Mouse (Mus musculus): ENCODE data around the gene Cldn10. TPM values are rescaled to one million over a fixed set of nuclear protein-coding genes. Genes with fewer than 3 reads are reported as not detected.
"Not testable (repeated sequence)": the region's sequence is repeated elsewhere in the genome, so short reads cannot be mapped to it uniquely, and the experiment has no call there.

Gene Cldn10
- 10 to 100 TPM; 29.1 to 30.0 TPM for total RNA-seq (2021)
- long read RNA-seq, experiment 1, transcript Cldn10-203 (5 exons, 2,128 nt): major isoform, 80 of 83 reads
- long read RNA-seq, experiment 1, partial matches to known transcripts: 1 of 83 reads
- long read RNA-seq, experiment 1, other reads (novel, unspliced or antisense): 2 of 83 reads
- long read RNA-seq, experiment 2, transcript Cldn10-203 (5 exons, 2,128 nt): major isoform, 66 of 68 reads
- long read RNA-seq, experiment 2, partial matches to known transcripts: 0 of 68 reads
- long read RNA-seq, experiment 2, other reads (novel, unspliced or antisense): 2 of 68 reads

DNA sequence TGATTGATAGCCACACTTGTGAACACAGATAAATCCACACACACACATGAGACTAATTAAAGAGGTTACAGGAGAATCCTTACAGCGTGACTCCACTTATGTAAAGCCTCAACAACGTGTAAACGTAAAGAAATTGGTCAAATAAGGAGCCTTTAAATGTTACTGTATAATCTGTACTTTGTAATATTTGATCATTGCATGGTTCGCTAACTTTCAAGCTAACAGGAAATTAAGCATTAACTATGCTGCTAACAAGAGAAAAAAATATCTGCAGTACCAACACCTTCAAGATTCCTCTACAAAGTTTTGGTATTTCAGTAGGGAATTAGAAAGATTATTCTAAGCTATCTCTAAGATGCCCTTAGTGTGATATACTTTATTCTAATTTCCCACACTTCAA lies at the start of gene Cldn10:
Gene Cldn10, plus strand, starts transcription at position 288 of the 400 bp plus-strand sequence.
- DNase-seq (ENCODE audit: low spot score in 2 of 2): no peak

GRCm38 (mm10) chr14:118741780-118742179 lies 45.9 kb upstream of the Cldn10 start:
- DNase-seq (ENCODE audit: low spot score in 2 of 2): no peak

GRCm38 (mm10) chr14:118742862-118743261 lies 44.8 kb upstream of the Cldn10 start:
- no peak for DNase-seq (ENCODE audit: low spot score in 2 of 2)

GRCm38 (mm10) chr14:118749068-118749467 lies 38.6 kb upstream of the Cldn10 start:
- no peak for DNase-seq (ENCODE audit: low spot score in 2 of 2)

DNA sequence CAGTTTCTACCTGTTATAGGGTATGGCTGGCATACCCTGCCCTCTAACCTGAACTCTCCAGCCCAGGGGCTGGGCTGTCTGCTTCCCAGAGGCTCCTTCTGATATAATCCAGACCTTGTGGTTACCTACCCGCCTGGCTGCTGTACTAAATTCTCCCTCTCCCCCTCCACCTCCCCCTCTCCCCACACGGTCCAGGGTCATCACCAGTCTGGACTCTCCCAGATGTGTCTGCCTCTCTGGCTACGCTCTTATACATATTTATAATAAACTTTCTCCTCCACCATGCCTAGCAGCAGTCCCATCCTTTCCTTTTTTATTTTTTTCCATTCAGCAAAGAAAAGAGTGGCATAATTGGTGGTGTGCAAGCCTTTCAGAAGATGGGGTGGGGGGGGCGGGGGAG lies 38.0 kb upstream of the Cldn10 start:
- peak in 1 of 2 experiments; percentile 0 for DNase-seq (ENCODE audit: low spot score in 2 of 2)

DNA sequence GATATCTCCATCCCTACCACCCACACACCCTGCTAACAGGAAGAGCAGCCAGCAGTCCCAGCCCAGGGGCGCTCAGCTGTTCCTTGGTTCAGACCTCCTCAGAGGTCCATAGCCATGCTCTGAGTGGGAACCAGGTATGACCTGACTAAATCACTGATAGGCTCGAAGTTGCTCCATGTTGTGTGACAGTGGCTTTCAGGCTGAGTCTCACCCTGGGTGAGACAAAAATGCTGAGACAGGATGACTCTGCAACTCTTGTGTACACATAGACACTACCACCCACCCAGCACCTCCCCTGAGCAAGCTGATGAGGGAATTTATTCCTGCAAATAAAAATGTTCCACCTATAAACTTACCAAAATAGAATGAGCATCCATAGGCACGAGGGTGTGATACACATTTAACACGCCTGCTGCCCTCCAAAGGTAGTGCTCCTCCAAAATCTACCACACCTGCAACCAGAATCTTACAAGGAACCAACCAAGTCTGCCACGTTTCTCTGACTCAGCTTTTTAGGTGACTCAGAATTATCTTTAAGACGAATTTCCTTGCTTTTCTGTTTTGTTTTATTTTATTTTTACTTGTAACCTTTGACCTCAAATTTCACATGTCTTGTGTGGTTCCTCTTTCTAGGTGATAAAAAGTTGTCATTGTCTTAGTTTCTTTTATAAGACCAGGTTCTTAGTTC lies 37.1 kb upstream of the Cldn10 start:
- peak; percentile 24 to 43 for DNase-seq (ENCODE audit: low spot score in 2 of 2)

GRCm38 (mm10) chr14:118751193-118751753 lies 36.4 kb upstream of the Cldn10 start:
- no peak for DNase-seq (ENCODE audit: low spot score in 2 of 2)

- DNase-seq (ENCODE audit: low spot score in 2 of 2): peak; percentile 17 to 18
Measured at GRCm38 (mm10) chr14:118756015-118756414, 31.7 kb upstream of the Cldn10 start.

- DNase-seq (ENCODE audit: low spot score in 2 of 2): no peak
Measured at GRCm38 (mm10) chr14:118756566-118756965, 31.1 kb upstream of the Cldn10 start.

DNA sequence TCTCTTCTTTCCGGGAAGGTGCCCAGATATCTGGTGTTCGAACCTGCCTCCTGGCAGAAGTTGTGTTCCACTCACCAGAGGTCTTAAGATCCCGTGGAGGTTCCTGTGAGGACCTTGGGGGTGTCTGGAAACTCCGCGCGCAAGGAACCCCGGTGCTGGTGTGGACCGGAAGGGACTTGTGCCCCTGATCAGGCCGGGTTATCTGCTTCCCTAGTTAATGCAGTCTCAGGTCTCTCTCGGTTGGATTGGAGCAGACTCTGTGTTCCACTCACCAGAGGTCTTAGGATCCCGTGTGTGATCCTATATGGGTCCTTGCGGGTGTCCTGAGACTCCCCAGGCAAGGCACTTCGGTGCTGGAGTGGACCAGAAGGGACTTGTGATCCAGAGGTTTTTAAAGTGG lies 24.3 kb upstream of the Cldn10 start:
- DNase-seq (ENCODE audit: low spot score in 2 of 2): not testable (repeated sequence)

- DNase-seq (ENCODE audit: low spot score in 2 of 2): no peak
Measured at GRCm38 (mm10) chr14:118763917-118764495, 23.7 kb upstream of the Cldn10 start.

DNA sequence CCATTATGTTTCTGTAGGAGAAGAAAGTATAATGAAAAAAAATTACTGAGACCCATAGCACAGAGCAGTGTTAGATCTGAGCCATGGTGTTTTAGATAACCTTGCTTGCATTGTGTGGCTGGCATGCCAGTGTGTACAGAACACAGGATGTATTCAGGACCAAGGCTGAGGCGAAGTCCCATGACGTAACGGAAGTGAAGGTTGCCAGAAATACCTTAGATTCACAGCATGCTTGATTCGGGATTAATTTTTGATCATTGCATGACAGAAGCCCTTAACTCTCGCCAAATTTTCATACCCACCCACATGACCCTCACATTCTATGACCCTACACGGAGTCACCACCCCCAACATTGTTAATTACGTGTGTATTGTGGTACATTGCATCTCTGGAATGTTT lies 22.4 kb upstream of the Cldn10 start:
- DNase-seq (ENCODE audit: low spot score in 2 of 2): no peak

DNA sequence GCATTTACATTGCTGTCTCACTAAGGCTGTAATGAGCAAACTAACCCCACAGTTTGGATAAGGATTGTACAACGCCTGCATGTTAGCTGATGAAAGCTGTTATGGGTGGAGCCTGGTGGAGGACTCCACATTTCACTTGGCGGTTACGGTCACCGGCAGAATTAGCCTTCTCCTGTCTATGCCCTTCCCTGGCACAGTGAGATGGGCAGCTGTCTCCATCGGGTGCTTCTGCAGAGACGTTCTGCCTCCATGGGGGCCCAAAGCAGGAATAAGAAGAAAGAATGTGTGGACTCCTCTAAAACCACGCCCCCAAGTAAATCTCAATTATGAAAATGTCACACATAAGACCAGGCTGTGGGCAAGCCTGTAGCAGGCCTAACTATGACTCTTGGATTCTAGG lies 21.8 kb upstream of the Cldn10 start:
- no peak for DNase-seq (ENCODE audit: low spot score in 2 of 2)

- DNase-seq (ENCODE audit: low spot score in 2 of 2): no peak
Measured at GRCm38 (mm10) chr14:118766368-118766767, 21.3 kb upstream of the Cldn10 start.

- DNase-seq (ENCODE audit: low spot score in 2 of 2): peak; percentile 75 to 78
Measured at GRCm38 (mm10) chr14:118767673-118768353, 19.9 kb upstream of the Cldn10 start.

DNA sequence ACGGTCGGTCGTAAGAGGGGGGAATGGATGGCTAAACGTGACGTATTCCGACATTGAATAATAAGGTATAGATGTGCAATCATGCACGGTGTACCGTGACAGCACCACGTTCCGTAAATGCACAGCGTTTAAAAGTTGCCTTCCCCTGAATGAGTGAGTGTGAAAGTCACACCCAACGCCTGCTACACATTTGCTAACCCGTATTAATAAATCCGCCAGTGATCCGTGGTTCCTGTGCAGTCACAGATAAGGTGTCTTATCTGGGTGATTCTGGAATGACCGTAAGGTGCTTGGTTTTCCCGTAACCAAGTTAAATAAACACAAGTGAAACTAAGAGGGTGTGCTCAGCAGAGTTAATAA lies 19.4 kb upstream of the Cldn10 start:
- DNase-seq (ENCODE audit: low spot score in 2 of 2): no peak

- DNase-seq (ENCODE audit: low spot score in 2 of 2): no peak
Measured at GRCm38 (mm10) chr14:118773668-118774067, 14.0 kb upstream of the Cldn10 start.

DNA sequence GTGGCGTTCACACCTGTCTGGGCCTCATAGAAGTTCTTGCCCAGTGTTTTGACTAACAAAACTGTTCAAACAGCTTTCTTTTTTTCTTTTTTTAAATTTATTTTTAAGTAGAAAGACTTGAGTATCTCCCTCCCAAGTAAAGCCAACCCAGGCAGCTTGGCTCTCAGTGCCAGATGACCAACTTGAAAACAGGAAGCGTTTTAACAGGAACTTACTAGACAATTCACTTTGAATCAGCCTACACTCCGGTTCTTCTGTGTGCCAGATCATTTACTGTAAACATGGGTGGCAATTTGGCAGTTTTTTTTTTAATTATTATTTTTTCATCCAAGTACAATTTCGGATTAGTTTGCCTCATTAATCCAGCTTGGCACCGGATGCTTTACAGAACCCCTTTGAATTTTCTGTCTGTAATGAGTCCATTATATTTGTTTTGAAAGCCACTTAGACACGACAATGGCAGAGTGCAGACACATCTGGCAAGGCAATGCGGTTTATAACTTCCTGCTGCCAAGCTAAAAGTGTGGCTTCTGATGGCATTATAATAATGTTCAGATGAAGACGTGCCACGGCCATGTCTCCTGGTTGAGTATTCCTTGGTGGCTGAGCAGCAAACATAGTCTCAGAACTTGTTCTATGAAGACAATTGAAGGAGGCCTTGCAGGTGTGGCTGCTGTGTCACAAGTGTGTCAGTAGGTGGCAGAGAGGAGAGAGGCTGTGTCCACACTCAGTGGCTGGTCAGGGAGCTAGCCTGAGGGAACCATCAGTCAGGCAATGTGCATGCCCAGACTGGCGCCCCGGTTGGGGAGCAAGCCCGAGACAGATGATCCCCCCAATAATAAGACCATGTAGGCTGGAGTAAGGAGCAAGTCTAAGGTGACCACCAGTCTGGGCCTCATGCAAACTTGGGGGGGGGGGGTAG lies 12.9 kb upstream of the Cldn10 start:
- no peak for DNase-seq (ENCODE audit: low spot score in 2 of 2)

DNA sequence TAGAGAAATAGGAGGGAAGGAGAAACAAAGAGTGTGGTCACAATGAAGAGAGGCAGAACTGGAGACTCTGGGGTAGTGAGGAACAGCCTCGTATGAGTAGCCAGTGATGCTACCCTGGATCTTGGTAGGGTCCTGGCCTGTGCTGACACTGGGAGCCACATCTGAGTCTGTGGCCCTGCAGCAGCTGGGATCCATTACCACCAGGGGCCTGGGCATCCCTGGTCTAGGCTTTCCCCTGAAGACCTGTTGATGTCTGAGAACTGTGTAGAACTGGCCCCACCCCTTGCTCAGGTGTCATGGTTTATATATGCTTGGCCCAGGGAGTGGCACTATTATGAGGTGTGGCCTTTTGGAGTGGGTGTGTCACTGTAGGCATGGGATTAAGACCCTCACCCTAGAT lies 12.2 kb upstream of the Cldn10 start:
- no peak for DNase-seq (ENCODE audit: low spot score in 2 of 2)

GRCm38 (mm10) chr14:118776372-118776771 lies 11.3 kb upstream of the Cldn10 start:
- DNase-seq (ENCODE audit: low spot score in 2 of 2): peak in 1 of 2 experiments; percentile 0
